Mouse (Mus musculus) kidney, postnatal 4 days (tissue): ENCODE data around the gene Wdr45b.
A peak's percentile ranks its signal among the peaks of the same experiment; 100 is the strongest.
"Not testable (repeated sequence)": the region's sequence is repeated elsewhere in the genome, so short reads cannot be mapped to it uniquely, and the experiment has no call there.

Experiments
- DNase-seq, 2 experiments: peaks; one replicate each; pipeline ENCODE4 v3.0.0; 2021; ENCODE audit warnings: mixed read lengths in 2 of 2

Gene Wdr45b

DNA sequence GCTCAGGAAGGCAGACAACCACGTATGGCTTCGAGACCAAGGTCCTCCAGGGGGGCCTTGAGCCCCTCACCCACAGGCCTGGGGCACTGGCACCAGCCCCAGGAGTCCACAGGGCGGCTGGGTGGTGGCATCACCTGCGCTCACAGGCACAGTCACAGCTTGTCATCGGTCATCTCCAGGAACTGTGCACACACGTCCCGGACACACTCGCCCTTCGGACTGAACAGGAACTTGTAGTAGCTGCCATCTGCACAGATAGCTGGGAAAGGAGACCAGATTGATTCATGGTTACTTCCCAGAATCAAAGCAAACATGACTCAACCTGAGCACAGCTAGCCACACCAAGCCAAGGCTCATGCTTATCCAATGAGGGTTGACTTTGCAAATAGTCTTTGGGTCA, 26.0 kb downstream of the Wdr45b start:
- no peak for DNase-seq

DNA sequence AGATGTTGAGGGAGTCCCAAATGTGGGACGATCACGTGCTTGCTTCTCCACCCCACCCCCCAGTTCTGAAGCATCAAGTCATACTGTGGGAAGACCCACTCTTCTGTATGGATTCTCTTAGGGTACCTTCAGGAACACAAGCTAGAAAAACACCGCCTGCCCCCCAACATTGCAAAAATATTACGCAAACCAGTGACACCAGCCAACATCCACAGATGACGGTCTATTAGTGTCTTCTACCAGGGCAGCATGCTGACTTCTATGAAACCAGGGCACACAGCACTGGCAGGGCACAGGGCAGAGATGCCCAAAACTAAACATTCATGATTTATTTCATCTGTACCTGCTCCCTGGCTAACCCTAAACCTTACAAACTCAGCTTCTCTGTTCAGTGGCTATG, 27.6 kb downstream of the Wdr45b start:
- DNase-seq, result no peak

DNA sequence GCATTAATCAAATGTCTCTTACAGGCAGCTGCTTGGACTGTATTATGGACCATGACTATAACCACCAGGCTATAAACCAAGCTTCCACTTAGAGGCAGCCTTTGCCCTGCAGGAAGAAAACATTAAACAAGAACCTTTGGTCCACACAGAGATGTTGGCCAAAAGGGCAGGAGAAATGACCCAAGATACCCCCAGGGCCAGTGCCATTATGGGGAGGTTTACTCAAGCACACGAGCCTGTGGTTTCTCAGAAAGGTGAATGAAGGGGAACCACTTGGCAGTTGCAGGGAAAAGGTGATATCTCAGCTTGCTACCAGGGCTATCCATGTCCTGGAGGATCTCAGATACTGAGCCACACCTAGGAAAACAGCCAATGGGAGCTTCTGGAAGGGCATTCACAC, 28.2 kb downstream of the Wdr45b start:
- peak in 1 of 2 experiments; percentile 44 for DNase-seq

DNA sequence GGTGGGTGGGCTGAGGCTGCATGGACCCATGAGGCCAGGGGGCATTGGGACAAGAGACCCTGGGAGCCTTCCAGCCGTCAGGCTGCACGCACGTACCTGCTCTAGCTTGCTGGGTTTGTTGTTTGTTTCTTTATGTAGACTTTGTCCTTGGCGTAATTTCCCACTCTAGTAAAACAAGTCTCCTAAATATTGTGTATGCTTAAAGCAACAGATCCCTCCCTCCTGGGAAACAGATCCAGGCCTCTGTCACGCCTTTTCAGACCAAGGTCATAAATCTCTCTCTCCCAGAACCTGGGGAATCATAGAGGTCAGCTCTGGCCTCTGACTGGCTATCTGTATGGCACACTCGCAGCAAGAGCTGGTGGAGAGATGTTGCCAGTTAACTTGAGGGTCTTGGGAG, 46.5 kb downstream of the Wdr45b start:
- DNase-seq, result not testable (repeated sequence)

DNA sequence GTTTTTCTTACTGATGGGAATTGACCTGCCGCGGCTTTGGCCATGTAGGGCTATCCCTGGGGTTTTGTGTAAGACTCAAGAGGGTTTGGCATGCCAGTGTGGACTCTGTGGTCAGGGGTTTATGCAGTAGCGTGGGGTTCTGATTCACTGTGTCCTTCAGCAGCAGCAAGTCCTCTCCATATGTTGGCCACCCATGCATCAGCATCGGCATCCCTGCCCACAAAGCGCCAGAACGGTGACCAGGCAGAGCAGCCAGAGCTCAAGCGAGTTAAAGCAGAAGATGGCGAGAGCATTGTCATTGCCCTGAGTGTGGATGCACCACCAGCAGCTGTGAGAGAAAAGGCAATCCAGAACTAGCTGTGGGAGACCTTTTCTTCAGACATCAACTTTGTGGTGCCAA, 47.6 kb downstream of the Wdr45b start:
- DNase-seq, result no peak

- no peak for DNase-seq
Measured at GRCm38 (mm10) chr11:121305371-121305770, 48.9 kb downstream of the Wdr45b start.

GRCm38 (mm10) chr11:121300265-121300664, 54.0 kb downstream of the Wdr45b start:
- peak; percentile 45 to 56 for DNase-seq

DNA sequence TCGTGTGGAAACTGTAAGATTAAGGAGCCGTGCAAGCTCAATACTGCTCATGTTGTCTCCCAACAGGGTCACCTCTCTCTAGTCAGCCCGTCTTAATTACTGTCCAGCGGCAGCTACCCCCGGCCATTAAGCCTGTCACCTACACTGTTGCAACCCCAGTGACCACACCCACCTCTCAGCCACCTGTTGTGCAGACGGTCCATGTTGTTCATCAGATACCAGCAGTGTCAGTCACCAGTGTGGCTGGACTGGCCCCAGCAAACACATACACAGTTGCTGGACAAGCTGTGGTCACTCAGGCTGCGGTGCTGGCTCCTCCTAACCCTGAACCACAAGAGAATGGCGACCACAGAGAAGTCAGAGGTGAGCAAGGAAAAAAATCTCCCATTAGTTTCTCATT, 55.8 kb downstream of the Wdr45b start:
- no peak for DNase-seq

DNA sequence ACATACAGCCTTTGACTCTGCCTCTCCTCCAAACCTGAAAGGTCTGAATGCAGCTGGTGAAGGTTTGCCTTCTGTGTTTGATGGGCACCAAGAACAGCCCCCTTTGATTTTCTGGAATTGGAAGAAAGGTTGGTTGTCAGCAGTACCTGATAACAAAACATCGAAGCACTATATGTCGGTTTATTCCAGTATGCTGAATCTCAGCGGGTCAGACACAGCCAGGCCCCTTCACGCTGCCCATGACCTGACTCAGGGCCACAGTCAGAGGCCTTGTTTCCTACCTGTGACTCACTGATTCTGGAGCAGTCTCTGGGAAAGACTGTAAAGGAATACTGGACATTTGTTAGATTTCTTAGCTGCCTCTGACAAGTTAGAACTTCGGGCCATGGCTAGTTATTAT, 59.5 kb downstream of the Wdr45b start:
- DNase-seq, result no peak

GRCm38 (mm10) chr11:121289859-121290258, 64.4 kb downstream of the Wdr45b start:
- DNase-seq, result no peak

GRCm38 (mm10) chr11:121282911-121283310, 71.3 kb downstream of the Wdr45b start:
- DNase-seq, result no peak

- no peak for DNase-seq
Measured at GRCm38 (mm10) chr11:121278011-121278410, 76.2 kb downstream of the Wdr45b start.

- no peak for DNase-seq
Measured at GRCm38 (mm10) chr11:121277516-121277915, 76.7 kb downstream of the Wdr45b start.
